Mouse (Mus musculus) mouse trophoblast stem cell (cell line): ENCODE results near the gene Cadps2.

Experiments
- in situ Hi-C, 2 experiments: fragments of 300-500 bp; cut with MseI, MboI; formaldehyde crosslinking; loops; 2 replicates in 1 of 2; 3 replicates in 1 of 2; pipeline ENCODE4 v1.15.1; 2025

The Cadps2 gene

DNA sequence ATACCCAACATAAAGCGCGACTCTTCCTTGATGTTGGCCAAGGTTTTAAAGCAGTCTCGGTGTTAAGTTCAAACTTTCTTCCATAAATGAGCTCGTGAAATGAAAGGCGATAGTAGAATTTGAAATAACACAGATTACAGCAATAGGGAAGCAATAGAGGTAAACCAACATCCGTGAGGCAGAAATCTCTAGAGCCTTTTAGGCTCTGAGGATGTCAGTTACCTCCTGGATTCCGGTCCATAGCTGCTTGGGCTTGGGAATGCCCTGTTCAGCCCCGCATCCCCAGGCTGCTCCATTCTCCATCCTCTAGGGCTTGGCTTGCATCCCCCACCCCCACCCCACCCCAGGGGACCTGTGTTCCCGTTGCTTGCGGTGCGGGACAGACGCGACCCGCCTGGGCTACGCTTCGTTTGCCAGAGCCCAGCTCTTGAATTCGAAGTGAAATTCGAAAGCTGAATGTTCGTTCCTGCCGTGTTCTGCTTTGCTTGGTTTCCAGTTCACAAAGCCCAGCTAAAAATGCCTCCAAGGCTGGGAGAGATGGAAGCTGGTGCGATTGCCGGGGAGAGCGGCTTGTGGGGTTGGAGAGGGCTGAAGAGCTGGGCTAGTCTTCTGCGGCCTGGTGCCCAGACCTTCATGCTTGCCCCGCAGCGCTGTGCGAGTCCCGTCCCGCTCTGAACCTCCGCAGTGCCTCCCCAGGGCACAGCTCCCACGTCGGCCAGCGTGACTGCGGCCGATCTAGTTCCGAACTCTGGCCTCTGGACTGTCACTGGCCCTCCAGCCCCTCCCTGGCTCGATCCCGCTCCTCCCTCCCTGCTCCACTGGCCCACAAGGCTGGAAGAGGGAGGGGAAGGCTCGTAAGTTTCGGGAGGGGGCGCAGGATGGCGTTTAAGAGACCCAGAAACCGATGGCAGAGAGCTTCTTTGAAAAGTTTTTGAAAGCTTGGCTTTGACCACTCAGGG, 585.6 kb downstream of the Cadps2 start:
- in situ Hi-C loops: no loop called here

DNA sequence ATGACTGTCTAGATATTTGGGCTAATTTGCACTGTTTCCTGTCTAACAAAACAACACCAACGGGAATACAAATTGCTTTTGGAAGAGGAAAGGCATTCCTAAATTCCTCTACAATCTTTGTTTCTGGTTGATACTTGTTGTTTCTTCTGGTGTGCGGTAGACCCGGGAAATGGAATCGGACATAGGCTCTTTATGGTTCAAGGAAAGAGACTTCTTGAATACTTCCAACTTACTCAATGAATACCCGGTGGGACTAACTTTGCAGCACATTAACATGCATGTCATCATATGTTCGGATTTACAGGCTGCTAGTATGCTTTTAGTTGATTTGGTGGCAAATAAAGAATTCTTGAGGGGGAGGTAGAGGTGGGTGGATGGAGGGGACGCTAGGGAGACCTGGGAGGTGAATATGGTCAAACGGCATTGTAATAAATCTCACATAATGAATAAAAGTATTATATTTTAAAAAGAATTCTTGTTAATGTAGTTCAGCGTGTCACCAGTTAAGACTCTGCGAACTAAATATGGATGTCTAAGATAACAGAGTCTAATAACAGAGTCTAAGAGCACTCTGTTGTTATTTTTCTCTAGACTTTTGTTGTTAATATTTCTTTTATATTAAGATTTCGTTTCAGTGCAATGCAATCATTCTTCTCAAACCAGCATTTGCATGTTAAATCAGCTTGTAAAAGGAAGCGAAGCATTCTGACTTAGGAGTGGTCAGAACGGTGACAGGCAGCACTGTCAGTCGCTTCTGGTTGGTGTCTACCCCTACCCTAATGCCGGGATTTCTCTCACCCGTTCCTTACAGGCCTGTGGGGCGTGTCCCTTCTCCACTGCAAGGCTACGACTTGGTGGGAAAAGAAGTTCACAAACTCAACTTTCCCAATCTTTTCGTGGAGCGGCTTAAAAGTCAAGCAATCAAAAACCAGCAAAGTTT, 586.8 kb downstream of the Cadps2 start:
- in situ Hi-C loops: no loop called here

DNA sequence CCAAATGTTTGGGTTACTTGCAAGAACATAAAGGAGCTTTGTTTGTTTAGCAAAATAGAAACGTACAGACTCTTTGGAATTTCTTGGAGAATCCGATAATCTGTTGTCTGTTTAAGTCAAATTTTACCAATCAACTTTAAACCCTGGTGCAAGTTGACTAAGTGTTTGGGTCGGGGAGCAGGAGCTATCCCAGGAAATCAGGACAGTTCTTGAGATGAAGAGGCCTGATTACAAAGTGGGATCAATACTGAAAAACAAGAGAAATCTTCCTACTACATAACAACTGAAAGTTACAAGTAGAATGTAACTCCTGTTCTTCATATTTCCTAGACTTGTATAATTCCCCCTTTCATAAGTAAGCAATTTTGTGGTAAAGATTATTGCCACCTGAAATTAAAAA, 587.8 kb downstream of the Cadps2 start:
- in situ Hi-C loops: no loop called here

DNA sequence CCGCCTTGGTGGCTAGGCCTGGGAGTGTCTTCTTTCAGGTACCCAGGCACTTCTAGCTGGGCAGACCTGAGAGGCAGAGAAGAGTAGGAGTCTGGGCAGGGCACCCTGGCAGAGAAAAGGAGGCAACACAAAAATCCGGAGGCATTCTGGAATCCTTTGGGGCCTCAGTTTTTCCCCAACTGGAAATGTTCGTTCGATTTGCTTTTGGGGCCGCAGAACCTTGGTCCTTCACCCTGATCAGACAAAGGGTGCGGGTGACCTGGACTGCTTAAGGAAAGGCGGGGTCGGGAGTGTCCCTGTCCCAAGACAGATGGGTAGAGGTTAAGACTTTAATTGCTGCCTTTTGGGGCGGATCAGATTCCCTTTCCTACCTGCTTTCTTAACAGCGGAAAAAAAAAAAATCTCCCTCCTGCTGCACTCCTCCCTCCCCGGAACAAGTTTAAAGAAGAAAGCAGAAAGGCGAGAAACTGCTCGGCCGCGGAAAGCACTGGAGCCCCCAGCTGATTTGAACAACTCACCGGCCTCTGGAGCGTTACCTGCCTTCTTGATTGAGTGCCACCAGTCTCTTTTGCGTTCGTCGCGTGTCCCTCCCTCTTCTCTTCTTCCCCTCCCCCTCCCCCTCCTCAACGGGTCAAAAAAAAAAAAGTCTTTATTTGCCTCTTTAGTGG, 588.8 kb downstream of the Cadps2 start:
- in situ Hi-C loops: no loop called here

DNA sequence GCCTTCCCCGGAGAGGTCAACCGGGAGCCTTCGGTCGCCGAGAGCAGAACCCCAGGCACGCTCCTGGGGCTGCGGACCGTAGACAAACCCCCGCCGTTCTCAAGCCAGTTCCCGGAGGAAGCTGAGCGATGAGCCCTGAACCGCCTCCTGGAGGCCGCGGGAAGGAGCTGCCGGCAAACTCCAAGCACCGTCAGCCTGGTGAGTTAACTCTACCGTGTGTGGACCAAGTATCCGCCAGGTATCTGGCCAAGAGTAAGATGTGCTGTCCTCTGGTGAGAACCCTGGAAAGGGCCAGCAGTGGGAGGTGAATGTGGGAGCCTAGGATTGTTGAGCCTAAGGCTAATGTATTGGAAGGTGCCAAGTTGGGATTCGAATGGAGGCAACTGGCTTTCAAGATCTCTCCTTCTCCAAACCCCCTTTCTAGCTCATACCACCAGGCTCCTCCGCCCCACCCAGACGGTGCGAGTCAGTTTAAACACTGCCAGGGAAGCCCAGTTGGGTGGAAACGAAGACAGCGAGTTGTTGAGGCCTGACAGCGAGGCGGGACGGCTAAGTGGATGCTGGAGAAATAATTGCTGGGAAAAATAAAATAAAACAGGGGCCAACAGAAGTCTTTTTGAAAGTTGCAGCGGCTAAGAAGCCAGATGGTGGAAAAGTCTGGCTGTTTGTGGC, 589.5 kb downstream of the Cadps2 start:
- in situ Hi-C loops: no loop called here

DNA sequence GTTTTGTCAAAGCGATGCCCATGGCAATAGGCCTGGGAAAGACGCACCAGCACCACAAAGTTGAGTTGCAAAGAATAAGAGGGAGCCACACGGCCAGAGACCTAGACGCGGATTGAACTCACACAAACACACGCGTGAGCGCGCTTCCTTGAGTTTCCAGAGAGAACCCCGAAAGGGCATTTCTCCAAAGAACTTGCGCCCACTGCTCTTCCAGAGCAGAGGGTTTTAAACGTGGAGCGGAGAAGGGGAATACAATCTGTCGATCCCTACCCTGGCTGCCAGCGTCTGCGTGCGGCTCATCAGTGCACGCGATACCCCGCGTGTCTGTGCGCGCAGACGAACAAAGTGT, 590.2 kb downstream of the Cadps2 start:
- in situ Hi-C loops: no loop called here

DNA sequence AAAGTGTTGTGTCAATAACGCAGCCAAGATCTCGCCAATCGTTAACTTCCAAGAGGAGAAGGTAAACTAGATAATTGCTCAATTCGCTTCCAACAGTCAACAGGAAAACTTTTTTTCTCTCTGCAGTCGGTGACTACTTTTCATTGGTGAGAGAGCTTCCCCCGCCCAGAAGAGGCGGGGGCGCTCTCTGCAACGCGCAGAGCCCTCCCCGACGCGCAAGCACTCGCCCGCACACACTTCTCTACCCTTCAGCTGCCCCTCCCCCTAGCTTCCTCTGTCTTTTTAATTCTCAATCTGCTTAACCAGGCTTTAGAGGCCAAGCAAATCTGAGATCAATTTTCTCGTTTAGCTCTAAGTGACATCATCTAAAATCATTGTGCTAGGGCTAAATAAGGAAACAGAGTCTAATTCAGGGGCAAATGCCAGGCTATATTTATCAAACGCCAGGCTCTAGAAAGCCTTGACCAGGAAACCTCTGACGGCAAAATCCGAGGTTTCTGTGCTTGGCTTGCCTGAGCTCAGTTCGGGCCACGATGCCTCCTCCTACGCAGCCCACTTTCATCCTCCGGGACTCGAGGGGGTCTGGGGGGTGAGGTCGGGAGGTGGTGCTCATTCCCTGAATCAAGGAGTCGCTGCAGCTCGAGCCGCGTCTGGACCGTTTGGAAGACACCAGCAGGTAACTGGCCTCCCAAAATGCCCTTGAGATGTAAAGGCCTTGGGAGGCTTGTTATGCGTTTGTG, 590.7 kb downstream of the Cadps2 start, which contains the start of gene Fezf1:
Gene Fezf1, minus strand, starts transcription at position 50 of the 740 bp plus-strand sequence.
- in situ Hi-C loops: no loop called here

DNA sequence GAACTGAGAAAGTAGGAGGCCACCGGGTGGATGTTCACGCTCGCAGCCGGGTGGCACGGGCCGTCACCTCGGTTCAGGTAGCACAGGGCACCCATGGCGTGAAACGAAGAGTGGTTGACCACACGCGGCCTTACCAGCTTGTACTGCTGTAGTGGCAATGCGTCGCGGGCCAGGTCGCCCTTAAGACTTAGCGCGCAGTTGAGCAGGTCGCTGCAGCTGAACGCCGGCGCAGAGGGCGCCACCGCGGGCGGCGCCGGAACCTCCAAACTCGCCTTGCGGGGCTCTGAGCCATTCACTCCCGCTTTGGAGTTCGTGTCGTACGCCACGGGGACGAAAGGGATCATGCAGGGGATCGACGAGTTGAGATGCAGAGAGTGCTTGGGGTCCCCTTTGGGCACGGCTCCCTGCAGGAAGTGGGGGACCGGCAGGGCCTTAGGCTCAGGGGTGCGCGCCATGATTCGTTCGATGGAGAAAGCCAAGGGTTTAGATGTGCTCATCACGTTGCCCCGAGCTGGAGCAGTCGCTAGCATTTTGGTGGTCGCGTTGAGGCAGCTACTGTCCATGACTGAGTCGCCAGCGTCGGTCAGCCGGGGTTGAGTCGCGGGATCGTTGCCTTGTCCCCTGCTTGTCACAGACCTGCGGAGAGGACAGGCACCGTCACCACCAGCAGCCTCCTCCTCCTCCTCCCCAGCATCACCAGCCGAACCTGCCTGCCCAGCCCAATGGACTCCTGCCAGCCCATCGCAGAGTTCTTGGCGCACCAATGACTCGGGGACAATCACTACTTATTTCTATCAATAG, 591.5 kb downstream of the Cadps2 start:
- in situ Hi-C loops: no loop called here

DNA sequence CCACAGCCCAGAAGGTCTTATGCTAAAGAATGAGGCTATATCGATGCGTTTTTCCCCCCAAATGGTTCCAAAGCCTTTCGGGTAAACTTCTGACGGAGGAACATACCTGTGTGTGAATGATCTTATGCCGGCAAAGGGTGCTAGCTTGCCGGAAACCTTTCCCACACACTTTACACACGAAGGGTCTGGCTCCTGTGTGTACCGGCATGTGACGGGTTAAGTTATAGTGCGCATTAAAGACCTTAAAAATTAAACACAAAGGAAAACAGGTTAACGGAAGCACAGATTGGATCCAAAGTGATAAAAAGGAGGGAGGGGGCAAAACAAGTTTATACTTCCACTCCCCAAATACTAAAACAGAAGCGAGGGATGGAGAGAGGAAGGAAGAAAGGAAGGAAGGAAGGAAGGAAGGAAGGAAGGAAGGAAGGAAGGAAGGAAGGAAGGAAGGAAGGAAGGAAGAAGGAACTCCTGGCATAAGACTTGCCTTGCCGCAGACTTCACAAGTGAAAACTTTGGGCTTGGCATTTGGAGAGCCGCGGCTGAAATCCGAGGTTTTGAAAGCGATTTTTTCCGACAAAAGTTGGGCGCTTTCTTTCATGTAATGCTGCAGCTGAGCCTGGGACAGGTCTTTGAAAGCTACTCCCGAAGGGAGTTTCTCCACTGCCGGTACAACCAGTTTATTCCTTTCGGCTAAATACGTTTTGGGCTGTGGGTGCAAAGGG, 592.3 kb downstream of the Cadps2 start:
- in situ Hi-C loops: no loop called here

DNA sequence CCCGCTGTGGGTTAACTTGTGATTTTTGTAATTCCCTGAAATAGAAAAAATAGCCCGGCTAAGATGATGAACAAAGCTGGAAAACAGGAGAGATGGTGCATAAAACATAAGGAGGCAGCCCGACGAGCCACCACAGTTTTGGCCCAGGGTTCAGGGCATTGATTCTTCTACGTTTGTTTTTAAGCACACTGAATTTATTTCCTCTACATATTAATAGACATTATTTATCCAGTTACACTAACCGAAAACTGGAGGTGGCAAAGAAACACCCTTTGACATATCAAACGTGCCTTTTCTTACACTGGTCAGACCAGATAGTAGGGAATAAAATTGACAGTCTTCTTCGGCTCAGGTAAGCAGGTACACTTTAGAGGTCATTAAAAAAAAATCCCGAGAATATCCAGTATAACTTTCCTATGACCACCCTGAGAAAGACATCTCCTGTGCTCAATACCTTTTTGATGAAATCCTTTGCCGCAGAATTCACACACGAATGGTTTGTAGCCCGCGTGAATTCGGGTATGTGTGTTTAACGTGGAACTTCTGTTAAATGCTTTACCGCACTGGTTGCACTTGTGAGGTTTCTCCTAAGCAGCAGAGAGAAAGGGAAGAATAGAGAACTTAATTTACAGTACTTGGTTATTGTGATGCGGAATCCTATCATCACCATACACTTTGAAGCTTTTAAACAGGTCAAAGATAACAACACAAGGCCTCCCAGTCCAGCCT, 593.0 kb downstream of the Cadps2 start:
- in situ Hi-C loops: no loop called here

DNA sequence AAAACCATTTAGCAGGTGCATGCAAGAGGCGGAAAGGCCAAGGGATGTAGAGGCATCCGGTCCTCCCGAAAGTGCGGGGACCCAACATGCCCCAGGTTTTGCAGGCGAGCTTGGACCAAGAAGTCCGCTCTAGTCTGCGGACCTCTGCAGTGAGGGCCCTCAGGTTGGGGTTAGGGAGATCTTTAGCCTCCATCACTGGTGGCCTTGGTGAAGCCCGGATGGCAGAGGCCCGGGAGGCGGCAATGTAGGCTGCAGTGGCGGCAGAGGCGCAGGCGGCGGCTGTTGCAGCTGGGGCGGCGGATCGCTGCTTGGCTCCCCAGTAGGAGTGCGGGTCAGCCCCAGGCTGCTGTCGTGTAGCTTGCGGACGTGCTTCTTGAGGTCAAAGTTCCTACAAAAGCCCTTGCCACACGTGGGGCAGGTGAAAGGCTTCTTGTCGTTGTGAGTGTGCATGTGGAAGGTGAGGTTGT, 593.6 kb downstream of the Cadps2 start:
- in situ Hi-C loops: no loop called here

DNA sequence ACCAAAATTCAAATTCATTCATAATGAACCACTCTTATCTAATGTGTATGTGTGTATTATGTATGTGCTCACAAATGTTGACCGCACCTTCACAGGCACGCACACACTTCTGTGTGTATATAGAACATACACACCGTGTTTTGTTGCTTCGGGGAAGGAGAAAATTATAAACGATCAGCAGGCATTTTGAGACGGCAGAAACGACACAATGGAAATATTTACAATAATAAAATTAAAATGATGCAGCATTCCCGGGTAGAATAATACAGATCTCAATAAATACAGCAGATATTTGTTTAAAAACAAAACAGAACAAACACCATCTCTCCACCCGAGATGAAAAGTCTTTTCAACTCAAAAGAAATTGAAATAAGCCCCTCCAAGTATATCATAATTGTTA, 594.1 kb downstream of the Cadps2 start:
- in situ Hi-C loops: no loop called here

DNA sequence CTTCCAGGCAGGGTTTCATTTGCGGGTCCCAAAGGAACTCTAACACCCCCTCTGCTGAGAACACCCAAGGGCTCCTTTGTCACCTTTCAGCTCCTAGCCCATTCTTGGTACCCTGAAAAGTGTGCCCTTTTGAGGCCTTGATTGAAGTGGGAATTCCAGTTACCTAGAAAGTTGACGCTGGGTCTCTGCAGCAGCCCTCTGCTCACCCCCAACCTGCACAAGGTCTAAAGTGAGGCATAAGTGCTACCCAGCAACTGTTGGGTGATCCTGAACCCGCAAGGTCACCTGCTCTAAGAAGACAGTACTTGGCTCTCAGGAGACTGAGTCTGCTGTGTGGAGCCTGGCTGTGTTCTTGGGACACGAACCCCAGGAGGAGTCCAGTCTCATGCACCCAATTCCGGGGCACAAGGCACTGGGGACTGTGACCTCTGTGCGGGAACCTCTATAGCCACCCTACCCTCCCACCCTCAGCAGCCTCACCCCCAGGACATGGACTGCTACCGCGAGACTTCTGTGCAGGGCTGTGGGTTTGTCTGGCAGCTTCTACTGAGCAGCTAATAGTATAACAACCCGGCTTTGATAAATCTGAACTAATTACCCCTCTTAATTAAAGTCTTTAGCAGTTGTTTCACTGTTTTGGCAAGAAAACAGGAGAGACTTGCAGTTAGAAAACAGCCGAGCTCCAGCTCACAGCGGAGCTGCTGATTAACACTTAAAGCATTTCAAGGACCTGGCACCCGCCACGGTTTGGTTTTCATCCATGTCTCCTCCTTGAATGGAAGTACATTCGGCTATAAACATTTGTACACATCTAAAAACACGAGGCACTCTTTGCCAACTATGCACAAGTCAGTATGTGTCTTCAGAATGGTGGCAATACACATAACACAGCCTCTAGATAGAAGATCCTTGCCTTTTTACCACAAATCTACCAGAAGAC, 595.1 kb downstream of the Cadps2 start:
- in situ Hi-C loops: no loop called here
